Mouse (Mus musculus) C2C12 (cell line): ENCODE data around the gene Tbc1d23. TPM values are rescaled to one million over a fixed set of nuclear protein-coding genes. Genes with fewer than 3 reads are reported as not detected.

ENCODE experiments used
- H3K27me3 ChIP-seq: one replicate; pipeline ENCODE4 v1.6.1; 2011; ENCODE audit not compliant: control insufficient read depth, insufficient read depth, insufficient read length
- H3K36me3 ChIP-seq: one replicate; pipeline ENCODE4 v1.6.1; 2011; ENCODE audit not compliant: control insufficient read depth, insufficient read depth
- H3K4me3 ChIP-seq: one replicate; pipeline ENCODE4 v1.5.1; 2011; ENCODE audit warnings: mild to moderate bottlenecking, control low read depth; ENCODE audit not compliant: poor library complexity, insufficient read depth, severe bottlenecking
- H3K79me2 ChIP-seq: one replicate; pipeline ENCODE4 v1.6.1; 2011; ENCODE audit not compliant: control insufficient read depth, insufficient read depth
- H3K79me3 ChIP-seq: one replicate; pipeline ENCODE4 v1.6.1; 2011; ENCODE audit warnings: low read depth, control low read depth
- H3ac ChIP-seq: one replicate; pipeline ENCODE3; 2011; ENCODE audit warnings: low read depth; ENCODE audit not compliant: control insufficient read depth, insufficient read length
- CEBPB ChIP-seq: IDR thresholded peaks from one replicate; pipeline ENCODE4 v1.6.1; 2011; ENCODE audit warnings: low read depth, mild to moderate bottlenecking, control low read depth, moderate library complexity
- CTCF ChIP-seq: IDR thresholded peaks from one replicate; pipeline ENCODE4 v1.5.1; 2011; ENCODE audit not compliant: control insufficient read depth, insufficient read depth, insufficient read length
- FOSL1 ChIP-seq: IDR thresholded peaks from one replicate; pipeline ENCODE4 v1.8.0; 2011; ENCODE audit warnings: mild to moderate bottlenecking, low read length; ENCODE audit not compliant: poor library complexity, insufficient read depth, severe bottlenecking
- MAX ChIP-seq: IDR thresholded peaks from one replicate; pipeline ENCODE4 v1.6.1; 2011; ENCODE audit warnings: mild to moderate bottlenecking, control low read depth
- MYOD1 ChIP-seq: IDR thresholded peaks from one replicate; pipeline ENCODE4 v1.6.1; 2011; ENCODE audit warnings: low read depth; ENCODE audit not compliant: control insufficient read depth, insufficient read length
- MYOG ChIP-seq: IDR thresholded peaks from one replicate; pipeline ENCODE4 v1.6.1; 2011; ENCODE audit not compliant: control insufficient read depth, insufficient read length; ENCODE audit errors: extremely low read depth
- USF1 ChIP-seq: IDR thresholded peaks from one replicate; pipeline ENCODE4 v1.6.1; 2011; ENCODE audit warnings: low read depth, mild to moderate bottlenecking, control low read depth, moderate library complexity
- polyA plus RNA-seq: library from polyadenylated mRNA; unstranded; fragments of >200 nt; fragmentation: generic; extraction: Trizol; gene quantifications from one replicate; pipeline ENCODE4 v1.2.1, GENCODE M21; 2012; ENCODE audit warnings: missing spikeins

Tbc1d23 gene
- polyA plus RNA-seq, 1 experiment = 5.3 TPM

- peaks cover 2% of the 10 kb centered on the region for H3K79me3 ChIP-seq
- H3K27me3 ChIP-seq = no peaks in the 10 kb centered on the region
- no peak overlapping the region for H3ac ChIP-seq
- H3K79me2 ChIP-seq = peaks cover 8% of the 10 kb centered on the region
- no peak for TF ChIP-seq CTCF
- TF ChIP-seq USF1 = no peak
- TF ChIP-seq MYOG = no peak
- no peak for TF ChIP-seq MAX
- TF ChIP-seq MYOD1 = no peak
- TF ChIP-seq FOSL1 = no peak
- no peak for TF ChIP-seq CEBPB
- peaks cover 30% of the 10 kb centered on the region for H3K36me3 ChIP-seq
- peak overlapping the region; percentile 68 for H3K4me3 ChIP-seq
Measured at GRCm38 (mm10) chr16:57166086-57166485, 65.2 kb downstream of the Tbc1d23 start.

- H3K27me3 ChIP-seq = no peaks in the 10 kb centered on the region
- H3K4me3 ChIP-seq = no peak overlapping the region
- peaks cover 8% of the 10 kb centered on the region for H3K79me2 ChIP-seq
- peaks cover 2% of the 10 kb centered on the region for H3K79me3 ChIP-seq
- TF ChIP-seq MYOD1 (no peak), FOSL1 (no peak), CTCF (no peak), MAX (no peak), MYOG (no peak), USF1 (no peak), CEBPB (no peak)
- peaks cover 37% of the 10 kb centered on the region for H3K36me3 ChIP-seq
- no peak overlapping the region for H3ac ChIP-seq
Measured at GRCm38 (mm10) chr16:57165157-57165556, 66.1 kb downstream of the Tbc1d23 start.

- no peak overlapping the region for H3ac ChIP-seq
- H3K79me3 ChIP-seq = peaks cover 2% of the 10 kb centered on the region
- TF ChIP-seq MAX (no peak), USF1 (no peak), MYOD1 (no peak), MYOG (no peak), CTCF (no peak), CEBPB (no peak), FOSL1 (no peak)
- H3K79me2 ChIP-seq = peaks cover 8% of the 10 kb centered on the region
- peaks cover 35% of the 10 kb centered on the region for H3K36me3 ChIP-seq
- H3K4me3 ChIP-seq = no peak overlapping the region
- no peaks in the 10 kb centered on the region for H3K27me3 ChIP-seq
Measured at GRCm38 (mm10) chr16:57163694-57164093, 67.6 kb downstream of the Tbc1d23 start.

- H3K4me3 ChIP-seq = no peak overlapping the region
- peaks cover 2% of the 10 kb centered on the region for H3K79me3 ChIP-seq
- H3K27me3 ChIP-seq = no peaks in the 10 kb centered on the region
- TF ChIP-seq USF1 (no peak), MYOD1 (no peak), CEBPB (no peak), MAX (no peak), CTCF (no peak), FOSL1 (no peak), MYOG (no peak)
- no peak overlapping the region for H3ac ChIP-seq
- peaks cover 8% of the 10 kb centered on the region for H3K79me2 ChIP-seq
- peaks cover 43% of the 10 kb centered on the region for H3K36me3 ChIP-seq
Measured at GRCm38 (mm10) chr16:57162841-57163240, 68.5 kb downstream of the Tbc1d23 start.

- H3K36me3 ChIP-seq = peaks cover 70% of the 10 kb centered on the region
- no peak overlapping the region for H3K4me3 ChIP-seq
- H3K79me2 ChIP-seq = no peaks in the 10 kb centered on the region
- TF ChIP-seq FOSL1 (no peak), CTCF (no peak), MAX (no peak), MYOG (no peak), CEBPB (no peak), USF1 (no peak)
- H3K79me3 ChIP-seq = no peaks in the 10 kb centered on the region
- H3ac ChIP-seq = no peak overlapping the region
- H3K27me3 ChIP-seq = no peaks in the 10 kb centered on the region
Measured at GRCm38 (mm10) chr16:57159835-57160234, 71.5 kb downstream of the Tbc1d23 start.

- Histone ChIP-seq H3K79me3 (no peaks in the 10 kb centered on the region), H3K79me2 (no peaks in the 10 kb centered on the region), H3K4me3 (no peak overlapping the region), H3ac (no peak overlapping the region), H3K36me3 (peaks cover 74% of the 10 kb centered on the region), H3K27me3 (no peaks in the 10 kb centered on the region)
- TF ChIP-seq MYOG = no peak
Measured at GRCm38 (mm10) chr16:57157728-57158127, 73.6 kb downstream of the Tbc1d23 start.
